Mouse (Mus musculus) embryonic facial prominence, embryonic 10.5 days (tissue): ENCODE measurements around the gene Tmem132d. TPM values are rescaled to one million over a fixed set of nuclear protein-coding genes. Genes with fewer than 3 reads are reported as not detected.

Source experiments
- DNase-seq: peaks from one replicate; pipeline ENCODE4 v3.0.0-alpha.2; 2017; ENCODE audit warnings: low spot score
- H3K27ac ChIP-seq: fragments of 300-500 bp; sonication (generic); replicated peaks from 2 replicates; pipeline ENCODE4 v1.5.1; 2016; ENCODE audit warnings: mild to moderate bottlenecking
- H3K27me3 ChIP-seq: fragments of 300-500 bp; sonication (generic); replicated peaks from 2 replicates; pipeline ENCODE4 v1.6.1; 2016; ENCODE audit warnings: low read depth, mild to moderate bottlenecking; ENCODE audit not compliant: poor library complexity, severe bottlenecking
- H3K36me3 ChIP-seq: fragments of 300-500 bp; sonication (generic); replicated peaks from 2 replicates; pipeline ENCODE4 v1.6.1; 2016; ENCODE audit warnings: mild to moderate bottlenecking, moderate library complexity
- H3K4me1 ChIP-seq: fragments of 300-500 bp; sonication (generic); 2 replicates; pipeline ENCODE4 v1.6.1; 2016
- H3K4me3 ChIP-seq: fragments of 300-500 bp; sonication (generic); 2 replicates; pipeline ENCODE4 v1.5.1; 2016; ENCODE audit warnings: mild to moderate bottlenecking, moderate library complexity
- H3K9me3 ChIP-seq: fragments of 300-500 bp; sonication (generic); 2 replicates; pipeline ENCODE4 v1.6.1; 2016; ENCODE audit warnings: mild to moderate bottlenecking
- WGBS: fragments of 180-500 bp; shearing (Covaris S2); methylation state at CpG from one replicate; pipeline ENCODE4 v1.1.7; 2016; 5-methylcytosine and 5-hydroxymethylcytosine counted together
- polyA plus RNA-seq: library from polyadenylated mRNA; unstranded; fragments of >200 nt; fragmentation: Nextera tagmentation; extraction: Ambion mirVana; gene quantifications from 2 replicates; pipeline ENCODE4 v1.2.1, GENCODE M21; 2016

Tmem132d gene
- polyA plus RNA-seq, 1 experiment from 2014 or later = 0.85 TPM

DNA sequence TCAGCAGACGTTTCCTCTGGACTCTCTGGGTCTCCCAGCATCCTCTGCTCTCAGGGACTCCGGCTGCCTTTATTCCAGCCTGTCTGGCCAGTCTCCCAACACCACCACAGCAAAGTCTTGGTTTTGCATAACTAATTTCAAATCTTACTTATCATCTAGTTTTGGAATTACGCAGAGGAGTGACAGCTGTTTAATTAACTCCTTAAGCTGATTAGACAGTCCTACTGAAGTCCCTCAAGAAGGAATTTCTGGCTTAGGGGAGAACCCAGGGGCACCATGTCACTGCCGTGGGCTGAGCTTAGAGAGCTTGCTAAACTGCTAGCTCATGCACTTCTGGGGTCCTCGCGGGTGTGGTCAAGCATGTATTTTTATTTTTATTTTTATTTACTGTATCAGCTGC is 558.4 kb downstream of the Tmem132d start:
- Histone ChIP-seq H3K36me3 (no peaks in the 10 kb centered on the region), H3K4me1 (no peaks in the 10 kb centered on the region), H3K4me3 (no peak overlapping the region), H3K9me3 (no peaks in the 10 kb centered on the region), H3K27me3 (no peaks in the 10 kb centered on the region), H3K27ac (no peak overlapping the region)
- DNase-seq = no peak
- WGBS = 83% methylated on average over 6 of the region's 6 CpGs

DNA sequence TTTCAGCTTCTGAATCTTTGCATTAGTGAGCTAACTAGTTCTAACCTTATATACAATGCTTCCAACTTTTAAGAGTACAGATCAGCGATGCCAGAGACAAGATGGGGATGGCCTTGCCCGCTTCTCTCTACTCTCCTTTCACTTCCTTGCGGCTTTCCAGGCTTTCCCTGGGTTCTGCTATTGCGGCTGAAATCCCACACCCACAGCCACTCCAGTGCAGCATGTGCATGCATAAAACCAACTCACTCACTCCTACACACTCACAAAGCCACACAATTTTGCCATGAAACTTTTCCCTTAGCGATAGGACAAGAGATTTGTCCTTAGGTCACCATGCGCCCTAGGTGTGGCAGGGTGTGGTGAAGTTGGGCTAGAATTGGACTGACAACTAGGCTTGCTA is 567.7 kb downstream of the Tmem132d start:
- Histone ChIP-seq H3K27me3 (no peaks in the 10 kb centered on the region), H3K27ac (no peak overlapping the region), H3K36me3 (no peaks in the 10 kb centered on the region), H3K4me3 (no peak overlapping the region), H3K9me3 (no peaks in the 10 kb centered on the region), H3K4me1 (no peaks in the 10 kb centered on the region)
- DNase-seq = no peak
- WGBS = 93% methylated on average over 6 of the region's 6 CpGs

DNA sequence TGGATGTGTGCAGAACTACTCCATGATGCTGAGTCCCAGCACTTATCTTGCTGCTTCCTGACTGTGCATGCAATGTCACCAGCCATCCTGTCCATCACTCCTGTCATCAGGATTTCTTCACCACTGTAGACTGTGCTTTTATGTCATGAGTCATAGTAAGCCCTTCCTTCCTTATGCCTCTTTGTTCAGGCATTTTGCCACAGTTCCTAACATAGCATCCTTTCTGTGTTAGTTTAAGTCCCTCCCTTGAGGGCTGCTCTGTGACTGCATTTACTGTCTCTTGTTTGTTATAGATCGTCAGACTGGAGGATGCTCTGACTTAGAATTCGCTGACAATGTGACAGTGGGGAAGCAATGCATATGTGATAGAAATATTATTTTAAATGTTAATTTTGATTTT is 573.2 kb downstream of the Tmem132d start:
- DNase-seq = no peak
- Histone ChIP-seq H3K36me3 (no peaks in the 10 kb centered on the region), H3K4me1 (no peaks in the 10 kb centered on the region), H3K27ac (no peak overlapping the region), H3K9me3 (no peaks in the 10 kb centered on the region), H3K27me3 (no peaks in the 10 kb centered on the region), H3K4me3 (no peak overlapping the region)
- WGBS = 83% methylated on average over 2 of the region's 2 CpGs

DNA sequence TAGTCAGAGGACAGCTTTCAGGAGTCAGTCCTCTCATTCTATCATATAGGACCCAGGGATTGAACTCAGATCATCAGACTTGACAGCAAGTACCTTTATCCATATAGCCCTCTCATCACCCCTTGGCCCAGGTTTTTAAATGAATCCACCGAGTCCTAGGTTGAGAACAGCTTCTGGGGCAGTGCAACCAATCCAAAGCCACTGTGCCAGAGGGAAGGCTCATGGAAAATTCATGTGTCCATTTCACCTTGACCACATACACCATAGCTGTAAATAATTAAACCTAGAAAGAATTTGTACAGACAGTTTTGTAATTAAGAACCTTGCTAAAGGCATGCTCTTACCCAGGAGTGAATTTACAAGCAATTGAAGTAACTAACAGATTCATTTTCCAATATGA is 580.6 kb downstream of the Tmem132d start:
- WGBS = 76% methylated on average over 1 of the region's 1 CpGs

DNA sequence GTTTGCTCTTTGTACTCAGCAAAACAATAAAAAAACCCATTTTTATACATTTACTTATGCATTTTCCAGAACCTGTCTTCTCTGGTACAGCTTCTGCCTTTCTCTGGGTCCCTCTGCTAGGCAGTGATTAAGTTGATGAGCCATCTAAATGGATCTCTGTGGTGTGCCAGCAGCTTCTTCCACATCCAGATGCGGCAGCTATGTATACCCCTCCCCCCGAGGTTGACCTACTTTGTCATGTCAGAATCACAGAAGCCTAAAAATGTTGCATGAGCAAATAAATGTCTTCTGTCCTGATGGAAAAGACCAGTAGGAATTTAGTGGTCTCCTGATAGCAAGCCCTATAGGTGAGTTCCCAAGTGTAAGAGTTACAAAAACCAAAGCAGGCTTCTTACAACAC is 601.1 kb downstream of the Tmem132d start:
- no peaks in the 10 kb centered on the region for H3K27me3 ChIP-seq
- H3K27ac ChIP-seq = no peak overlapping the region
- 0 out of 2 replicates have a peak, but pooled peaks cover 2% of the 10 kb centered on the region for H3K9me3 ChIP-seq
- WGBS = 97% methylated on average over 2 of the region's 2 CpGs
- no peaks in the 10 kb centered on the region for H3K4me1 ChIP-seq
- DNase-seq = no peak
- H3K4me3 ChIP-seq = no peak overlapping the region
- H3K36me3 ChIP-seq = no peaks in the 10 kb centered on the region

More for the DNA sequence above, 580.6 kb downstream of the Tmem132d start:
- Histone ChIP-seq H3K27me3 (no peaks in the 10 kb centered on the region), H3K9me3 (no peaks in the 10 kb centered on the region), H3K27ac (no peak overlapping the region), H3K4me3 (no peak overlapping the region), H3K36me3 (no peaks in the 10 kb centered on the region), H3K4me1 (no peaks in the 10 kb centered on the region)
- no peak for DNase-seq

DNA sequence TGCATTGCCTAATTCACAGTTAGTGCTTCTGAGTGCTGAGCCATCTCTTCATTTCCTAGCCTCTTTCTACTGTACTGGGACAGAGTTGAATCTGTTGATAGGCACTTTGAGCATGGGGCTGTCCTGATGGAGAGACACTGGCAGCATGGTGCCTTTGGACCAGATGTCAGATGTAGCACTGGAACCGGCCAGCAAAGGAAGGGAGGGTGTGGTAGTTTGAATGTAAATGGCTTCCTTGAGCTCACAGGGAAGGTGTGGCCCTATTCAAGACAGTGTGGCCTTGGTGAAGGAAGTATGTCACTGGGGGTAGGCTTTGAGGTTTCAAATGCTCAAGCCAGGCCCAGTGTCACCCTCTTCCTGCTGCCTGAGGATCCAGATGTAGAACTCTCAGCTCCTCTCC is 602.0 kb downstream of the Tmem132d start:
- H3K4me1 ChIP-seq = no peaks in the 10 kb centered on the region
- H3K27ac ChIP-seq = no peak overlapping the region
- no peaks in the 10 kb centered on the region for H3K27me3 ChIP-seq
- no peaks in the 10 kb centered on the region for H3K36me3 ChIP-seq
- 0 out of 2 replicates have a peak, but pooled peaks cover 2% of the 10 kb centered on the region for H3K9me3 ChIP-seq
- H3K4me3 ChIP-seq = no peak overlapping the region
- DNase-seq = no peak
- WGBS = 82% methylated on average over 1 of the region's 1 CpGs

DNA sequence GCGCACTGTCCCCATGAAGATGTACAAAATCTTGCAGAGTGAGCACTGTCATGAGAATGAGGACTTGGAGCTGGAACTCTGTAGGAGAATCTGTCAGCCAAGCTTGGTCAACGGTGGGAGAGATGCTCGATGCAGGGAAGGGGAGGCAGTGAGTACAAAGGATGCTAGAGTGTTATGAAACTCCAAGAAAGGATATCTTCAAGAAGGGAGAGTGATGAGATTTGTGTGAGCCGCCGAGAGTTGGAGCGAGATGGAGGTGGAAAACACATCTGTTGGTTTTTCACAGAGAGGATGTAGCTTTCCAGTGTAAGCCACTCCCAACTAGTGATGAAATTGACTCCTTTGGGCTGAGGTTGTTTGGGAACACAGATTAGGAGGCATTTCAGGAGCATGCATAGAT is 604.1 kb downstream of the Tmem132d start:
- Histone ChIP-seq H3K27me3 (no peaks in the 10 kb centered on the region), H3K4me3 (no peak overlapping the region), H3K4me1 (no peaks in the 10 kb centered on the region), H3K9me3 (0 out of 2 replicates have a peak, but pooled peaks cover 2% of the 10 kb centered on the region), H3K36me3 (no peaks in the 10 kb centered on the region), H3K27ac (no peak overlapping the region)
- WGBS = 93% methylated on average over 6 of the region's 6 CpGs
- DNase-seq = no peak

DNA sequence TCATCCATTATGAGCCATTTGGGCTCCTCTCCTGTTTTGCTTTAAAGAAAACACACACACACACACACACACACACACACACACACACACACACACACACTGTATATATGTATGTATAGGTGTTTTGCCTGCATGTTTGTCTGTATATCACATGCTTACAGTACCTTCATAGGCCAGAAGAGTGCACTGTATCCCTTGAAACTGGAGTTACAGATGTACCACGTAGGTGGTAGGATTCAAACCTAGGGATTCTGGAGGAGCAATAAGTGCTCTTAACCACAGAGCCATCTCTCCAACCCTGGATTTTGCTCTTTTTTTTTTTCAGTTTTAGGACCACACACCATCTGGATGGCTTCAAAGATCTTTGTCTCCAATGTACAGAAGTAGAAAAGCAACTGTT is 610.9 kb downstream of the Tmem132d start:
- Histone ChIP-seq H3K27ac (no peak overlapping the region), H3K36me3 (no peaks in the 10 kb centered on the region), H3K4me3 (no peak overlapping the region), H3K27me3 (no peaks in the 10 kb centered on the region), H3K9me3 (peaks cover 5% of the 10 kb centered on the region; the same call in 1 of the 2 replicates), H3K4me1 (no peaks in the 10 kb centered on the region)
- 36% methylated on average over 1 of the region's 1 CpGs for WGBS
- no peak for DNase-seq

DNA sequence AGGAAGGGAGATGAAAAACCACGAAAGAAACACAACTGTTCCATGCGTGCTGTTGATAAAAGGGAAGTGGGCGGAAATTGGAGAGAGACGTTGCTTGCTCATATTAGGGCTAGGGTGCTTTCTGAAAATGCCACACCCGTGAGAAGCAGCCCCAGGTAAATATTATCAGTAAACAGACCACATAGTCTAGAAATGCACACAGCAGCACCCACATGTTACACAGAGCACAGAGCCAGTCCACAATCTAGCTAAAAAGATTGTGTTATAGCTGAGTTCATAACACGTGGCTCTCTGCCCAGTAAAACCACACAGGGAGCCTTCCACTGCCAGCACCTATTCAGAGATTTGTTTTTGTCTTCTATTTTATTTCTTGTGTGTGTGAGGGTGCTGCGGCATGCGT is 617.6 kb downstream of the Tmem132d start:
- no peaks in the 10 kb centered on the region for H3K4me1 ChIP-seq
- H3K9me3 ChIP-seq = no peaks in the 10 kb centered on the region
- H3K27ac ChIP-seq = no peak overlapping the region
- DNase-seq = no peak
- WGBS = 88% methylated on average over 8 of the region's 8 CpGs
- H3K36me3 ChIP-seq = no peaks in the 10 kb centered on the region
- no peak overlapping the region for H3K4me3 ChIP-seq
- no peaks in the 10 kb centered on the region for H3K27me3 ChIP-seq

DNA sequence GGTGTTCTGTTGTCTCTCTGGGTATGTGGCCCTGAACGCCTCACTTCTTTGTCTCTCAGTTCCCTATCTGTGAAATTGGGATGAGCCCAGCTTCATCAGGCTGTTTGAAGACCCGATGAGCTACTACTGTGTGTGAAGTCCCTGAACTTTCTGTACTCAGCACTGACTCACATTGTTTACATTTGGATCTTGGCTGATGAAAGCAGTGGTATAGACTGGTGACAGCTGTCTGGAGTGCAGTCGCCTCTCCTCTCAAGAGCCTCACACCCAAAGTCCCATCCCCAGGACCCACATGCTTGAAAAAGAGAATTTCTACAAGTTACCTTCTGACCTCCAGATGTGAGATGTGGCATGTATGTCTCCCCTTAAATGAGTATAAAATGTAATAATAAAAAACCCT is 625.5 kb downstream of the Tmem132d start:
- WGBS = 87% methylated on average over 3 of the region's 3 CpGs
- Histone ChIP-seq H3K9me3 (no peaks in the 10 kb centered on the region), H3K27me3 (no peaks in the 10 kb centered on the region), H3K4me3 (no peak overlapping the region), H3K4me1 (no peaks in the 10 kb centered on the region), H3K36me3 (no peaks in the 10 kb centered on the region), H3K27ac (no peak overlapping the region)
- DNase-seq = no peak

DNA sequence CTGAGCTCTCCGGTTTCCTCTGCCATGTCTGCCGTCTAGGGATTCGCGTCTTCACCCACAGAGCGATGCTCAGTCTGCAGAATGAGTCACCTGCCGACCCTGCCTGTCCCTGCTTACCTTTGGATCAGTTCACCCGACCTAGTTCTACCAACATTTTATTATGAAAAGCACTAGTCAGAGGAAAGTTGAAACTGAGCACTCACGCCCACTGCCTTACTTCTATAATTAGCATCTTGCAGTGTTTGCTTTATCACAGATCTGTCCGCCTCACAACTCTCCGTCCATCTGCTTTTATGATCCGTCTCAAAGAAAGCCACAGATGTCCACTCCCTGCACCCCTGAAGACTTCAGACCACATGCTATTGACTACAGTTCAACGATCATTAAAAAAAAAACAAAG is 626.0 kb downstream of the Tmem132d start:
- Histone ChIP-seq H3K4me3 (no peak overlapping the region), H3K27me3 (no peaks in the 10 kb centered on the region), H3K9me3 (no peaks in the 10 kb centered on the region), H3K27ac (no peak overlapping the region), H3K36me3 (no peaks in the 10 kb centered on the region), H3K4me1 (no peaks in the 10 kb centered on the region)
- 87% methylated on average over 12 of the region's 12 CpGs for WGBS
- DNase-seq = no peak

DNA sequence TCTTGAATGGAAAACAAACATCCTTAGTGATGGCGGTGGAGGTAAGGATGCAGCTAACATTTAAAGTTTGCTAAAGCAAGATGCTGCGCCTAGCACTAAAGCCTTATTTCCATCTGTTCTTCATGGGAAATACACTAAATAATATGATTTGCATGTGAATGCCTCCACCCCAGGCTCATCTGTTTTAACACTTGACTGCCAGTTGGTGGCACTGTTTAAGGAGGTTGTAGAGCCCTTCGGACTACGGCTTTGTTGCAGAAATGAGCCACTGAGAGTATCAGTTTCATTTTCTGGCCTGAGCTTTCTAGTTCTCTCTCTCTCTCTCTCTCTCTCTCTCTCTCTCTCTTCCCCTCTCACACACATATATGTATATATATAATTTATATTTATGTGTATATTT is 632.0 kb downstream of the Tmem132d start:
- Histone ChIP-seq H3K9me3 (no peaks in the 10 kb centered on the region), H3K36me3 (no peaks in the 10 kb centered on the region), H3K4me3 (no peak overlapping the region), H3K27me3 (no peaks in the 10 kb centered on the region), H3K27ac (no peak overlapping the region), H3K4me1 (no peaks in the 10 kb centered on the region)
- DNase-seq = no peak
- WGBS = 66% methylated on average over 4 of the region's 4 CpGs

DNA sequence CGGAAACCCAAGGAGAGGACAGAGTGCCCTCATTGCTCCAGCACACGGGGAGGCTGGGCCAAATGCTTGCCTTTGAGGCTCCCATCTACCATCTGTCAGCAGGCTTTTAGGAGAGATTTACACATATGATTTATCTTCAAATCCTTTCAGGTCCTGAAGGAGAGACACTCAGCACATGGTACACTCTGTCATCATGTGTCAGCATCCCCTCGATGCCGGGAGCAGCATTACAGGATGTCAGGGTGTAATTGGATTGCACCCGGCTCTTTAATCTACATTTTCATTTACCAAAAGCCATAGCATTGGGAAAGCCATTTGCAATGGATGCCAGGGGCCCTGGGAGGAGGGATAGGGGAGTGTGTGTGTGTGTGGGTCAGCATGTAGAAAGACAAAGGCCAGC is 651.7 kb downstream of the Tmem132d start:
- H3K4me3 ChIP-seq = no peak overlapping the region
- H3K27ac ChIP-seq = no peak overlapping the region
- H3K27me3 ChIP-seq = no peaks in the 10 kb centered on the region
- no peaks in the 10 kb centered on the region for H3K4me1 ChIP-seq
- WGBS = 87% methylated on average over 5 of the region's 5 CpGs
- H3K9me3 ChIP-seq = no peaks in the 10 kb centered on the region
- no peak for DNase-seq
- H3K36me3 ChIP-seq = no peaks in the 10 kb centered on the region

DNA sequence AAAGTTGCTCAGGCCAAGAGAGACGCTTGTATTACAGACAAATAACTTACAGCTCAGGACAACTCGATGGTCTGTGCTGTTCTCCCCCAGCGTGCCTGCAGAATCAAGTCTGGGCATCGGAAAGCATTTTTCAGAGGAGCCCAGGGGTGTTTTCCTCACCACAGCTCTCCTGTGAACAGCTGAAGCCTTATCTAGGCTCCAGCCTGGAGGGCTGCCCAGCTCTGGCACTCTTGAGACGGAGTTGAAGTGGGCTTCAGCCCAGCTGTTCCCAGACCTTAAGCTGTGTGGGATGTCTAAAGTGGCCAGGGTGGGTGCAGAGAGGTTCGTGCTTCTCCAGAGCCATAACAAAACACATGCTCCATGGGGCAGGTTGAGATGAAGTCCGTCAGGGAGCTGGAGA is 657.1 kb downstream of the Tmem132d start:
- H3K27me3 ChIP-seq = no peaks in the 10 kb centered on the region
- no peak overlapping the region for H3K4me3 ChIP-seq
- no peaks in the 10 kb centered on the region for H3K9me3 ChIP-seq
- WGBS = 77% methylated on average over 7 of the region's 7 CpGs
- DNase-seq = no peak
- no peaks in the 10 kb centered on the region for H3K4me1 ChIP-seq
- H3K27ac ChIP-seq = no peak overlapping the region
- H3K36me3 ChIP-seq = no peaks in the 10 kb centered on the region
